Mouse (Mus musculus) cerebellum, postnatal 36 days (tissue): Measurements from ENCODE around the gene Fgf22.
A peak's percentile ranks its signal among the peaks of the same experiment; 100 is the strongest.

Experiments used
- DNase-seq, 2 experiments: peaks; one replicate each; pipeline ENCODE4 v3.0.0; 2021 to 2022; ENCODE audit warnings: mixed read lengths in 2 of 2

Gene Fgf22

GRCm38 (mm10) chr10:79793738-79794490 lies 39.0 kb downstream of the Fgf22 start:
- peak; percentile 33 to 48 for DNase-seq

- DNase-seq, result peak; percentile 43 to 52
These were observed 39.6 kb downstream of the Fgf22 start for GRCm38 (mm10) chr10:79794491-79794931.

GRCm38 (mm10) chr10:79795905-79796304 lies 41.0 kb downstream of the Fgf22 start:
- no peak for DNase-seq

- DNase-seq, result no peak
These were observed 42.5 kb downstream of the Fgf22 start for GRCm38 (mm10) chr10:79797326-79797725.

- DNase-seq, result no peak
These were observed 43.5 kb downstream of the Fgf22 start for GRCm38 (mm10) chr10:79798289-79798928.

GRCm38 (mm10) chr10:79800508-79800907 lies 45.6 kb downstream of the Fgf22 start:
- DNase-seq, result no peak

GRCm38 (mm10) chr10:79801837-79802236 lies 47.0 kb downstream of the Fgf22 start:
- DNase-seq, result no peak

- DNase-seq, result peak; percentile 33 to 35
These were observed 47.6 kb downstream of the Fgf22 start for GRCm38 (mm10) chr10:79802331-79802971.

GRCm38 (mm10) chr10:79803716-79804323 lies 48.9 kb downstream of the Fgf22 start:
- peak; percentile 55 to 69 for DNase-seq

GRCm38 (mm10) chr10:79805636-79806035 lies 50.8 kb downstream of the Fgf22 start:
- DNase-seq, result no peak

GRCm38 (mm10) chr10:79806331-79806730 lies 51.5 kb downstream of the Fgf22 start:
- DNase-seq, result no peak

- DNase-seq, result no peak
These were observed 52.1 kb downstream of the Fgf22 start for GRCm38 (mm10) chr10:79806972-79807371.

- peak; percentile 54 to 62 for DNase-seq
These were observed 53.0 kb downstream of the Fgf22 start for GRCm38 (mm10) chr10:79807826-79808225.
